Mouse (Mus musculus): ENCODE data around the gene Prpf19. TPM values are rescaled to one million over a fixed set of nuclear protein-coding genes. Genes with fewer than 3 reads are reported as not detected.

The Prpf19 gene
- polyA plus RNA-seq, 1 experiment = 186 TPM

GRCm38 (mm10) chr19:10868623-10869141 is 26.3 kb upstream of the Prpf19 start:
- DNase-seq = no peak
- peaks cover 5% of the 10 kb centered on the region; the same call in 1 of the 2 replicates for H3K4me1 ChIP-seq (ENCODE audit: control insufficient read depth, insufficient read depth, low read length)
- H3K4me3 ChIP-seq (replicated peaks; ENCODE audit: extremely low read depth, low read depth, low read length) = peak overlapping the region; percentile 72
- WGBS = 1% methylated on average over 17 of the region's 17 CpGs
- TF ChIP-seq POLR2A (IDR thresholded peaks at IDR 0.05; ENCODE audit: borderline replicate concordance, extremely low read depth, low read depth, low read length) = no peak
- no peak for TF ChIP-seq CTCF (IDR thresholded peaks at IDR 0.05; ENCODE audit: insufficient read depth, low read length)

- TF ChIP-seq POLR2A (IDR thresholded peaks at IDR 0.05; ENCODE audit: borderline replicate concordance, extremely low read depth, low read depth, low read length) (peak; percentile 28; the same call in 1 of the 2 replicates), CTCF (IDR thresholded peaks at IDR 0.05; ENCODE audit: insufficient read depth, low read length) (no peak)
- DNase-seq = peak; percentile 66
- Histone ChIP-seq H3K4me1 (ENCODE audit: control insufficient read depth, insufficient read depth, low read length) (peaks cover 5% of the 10 kb centered on the region; the same call in 1 of the 2 replicates), H3K4me3 (replicated peaks; ENCODE audit: extremely low read depth, low read depth, low read length) (peak overlapping the region; percentile 72)
- under 1% methylated on average over 43 of the region's 43 CpGs for WGBS
Observed at GRCm38 (mm10) chr19:10869241-10869885, 25.7 kb upstream of the Prpf19 start.

GRCm38 (mm10) chr19:10869886-10870527 is 25.0 kb upstream of the Prpf19 start, which contains the start of gene Tmem132a:
Gene Tmem132a (minus strand): TSS chr19:10869940.
- TF ChIP-seq CTCF (IDR thresholded peaks at IDR 0.05; ENCODE audit: insufficient read depth, low read length) (no peak), POLR2A (IDR thresholded peaks at IDR 0.05; ENCODE audit: borderline replicate concordance, extremely low read depth, low read depth, low read length) (no peak)
- DNase-seq = peak; percentile 31
- WGBS = 6% methylated on average over 8 of the region's 8 CpGs
- Histone ChIP-seq H3K4me1 (ENCODE audit: control insufficient read depth, insufficient read depth, low read length) (peaks cover 5% of the 10 kb centered on the region; the same call in 1 of the 2 replicates), H3K4me3 (replicated peaks; ENCODE audit: extremely low read depth, low read depth, low read length) (peak within 1 kb of the TSS; percentile 72)

GRCm38 (mm10) chr19:10870676-10871075 is 24.4 kb upstream of the Prpf19 start:
- H3K4me1 ChIP-seq (ENCODE audit: control insufficient read depth, insufficient read depth, low read length) = peaks cover 5% of the 10 kb centered on the region; the same call in 1 of the 2 replicates
- no peak overlapping the region for H3K4me3 ChIP-seq (replicated peaks; ENCODE audit: extremely low read depth, low read depth, low read length)
- WGBS = 89% methylated on average over 3 of the region's 3 CpGs
- DNase-seq = no peak
- TF ChIP-seq CTCF (IDR thresholded peaks at IDR 0.05; ENCODE audit: insufficient read depth, low read length) = no peak
- TF ChIP-seq POLR2A (IDR thresholded peaks at IDR 0.05; ENCODE audit: borderline replicate concordance, extremely low read depth, low read depth, low read length) = no peak

- Histone ChIP-seq H3K4me1 (ENCODE audit: control insufficient read depth, insufficient read depth, low read length) (peaks cover 5% of the 10 kb centered on the region; the same call in 1 of the 2 replicates), H3K4me3 (replicated peaks; ENCODE audit: extremely low read depth, low read depth, low read length) (no peak overlapping the region)
- TF ChIP-seq CTCF (IDR thresholded peaks at IDR 0.05; ENCODE audit: insufficient read depth, low read length) = no peak
- TF ChIP-seq POLR2A (IDR thresholded peaks at IDR 0.05; ENCODE audit: borderline replicate concordance, extremely low read depth, low read depth, low read length) = no peak
- no peak for DNase-seq
- WGBS = 74% methylated on average over 14 of the region's 14 CpGs
Observed at GRCm38 (mm10) chr19:10871328-10871961, 23.6 kb upstream of the Prpf19 start.

- TF ChIP-seq CTCF (IDR thresholded peaks at IDR 0.05; ENCODE audit: insufficient read depth, low read length) (no peak), POLR2A (IDR thresholded peaks at IDR 0.05; ENCODE audit: borderline replicate concordance, extremely low read depth, low read depth, low read length) (no peak)
- WGBS = 69% methylated on average over 7 of the region's 7 CpGs
Observed at GRCm38 (mm10) chr19:10878201-10878837, 16.7 kb upstream of the Prpf19 start.

GRCm38 (mm10) chr19:10880085-10880974 is 14.7 kb upstream of the Prpf19 start:
- DNase-seq = peak; percentile 60
- TF ChIP-seq CTCF (IDR thresholded peaks at IDR 0.05; ENCODE audit: insufficient read depth, low read length) (peak; percentile 39), POLR2A (IDR thresholded peaks at IDR 0.05; ENCODE audit: borderline replicate concordance, extremely low read depth, low read depth, low read length) (no peak)

More at GRCm38 (mm10) chr19:10878201-10878837, 16.7 kb upstream of the Prpf19 start:
- H3K4me3 ChIP-seq (replicated peaks; ENCODE audit: extremely low read depth, low read depth, low read length) = no peak overlapping the region
- H3K4me1 ChIP-seq (ENCODE audit: control insufficient read depth, insufficient read depth, low read length) = peaks cover 9% of the 10 kb centered on the region
- no peak for DNase-seq

GRCm38 (mm10) chr19:10880975-10881425 is 14.0 kb upstream of the Prpf19 start:
- Histone ChIP-seq H3K4me3 (replicated peaks; ENCODE audit: extremely low read depth, low read depth, low read length) (peak overlapping the region; percentile 80), H3K4me1 (ENCODE audit: control insufficient read depth, insufficient read depth, low read length) (peaks cover 9% of the 10 kb centered on the region)
- DNase-seq = no peak
- no peak for TF ChIP-seq CTCF (IDR thresholded peaks at IDR 0.05; ENCODE audit: insufficient read depth, low read length)
- TF ChIP-seq POLR2A (IDR thresholded peaks at IDR 0.05; ENCODE audit: borderline replicate concordance, extremely low read depth, low read depth, low read length) = no peak
- WGBS = 0% methylated on average over 14 of the region's 14 CpGs

More at GRCm38 (mm10) chr19:10880085-10880974, 14.7 kb upstream of the Prpf19 start:
- peaks cover 9% of the 10 kb centered on the region for H3K4me1 ChIP-seq (ENCODE audit: control insufficient read depth, insufficient read depth, low read length)
- peak overlapping the region; percentile 4 for H3K4me3 ChIP-seq (replicated peaks; ENCODE audit: extremely low read depth, low read depth, low read length)
- 14% methylated on average over 7 of the region's 7 CpGs for WGBS
